8 mouse cellular contexts compared by ENCODE assay signal in the genomic region with DNA sequence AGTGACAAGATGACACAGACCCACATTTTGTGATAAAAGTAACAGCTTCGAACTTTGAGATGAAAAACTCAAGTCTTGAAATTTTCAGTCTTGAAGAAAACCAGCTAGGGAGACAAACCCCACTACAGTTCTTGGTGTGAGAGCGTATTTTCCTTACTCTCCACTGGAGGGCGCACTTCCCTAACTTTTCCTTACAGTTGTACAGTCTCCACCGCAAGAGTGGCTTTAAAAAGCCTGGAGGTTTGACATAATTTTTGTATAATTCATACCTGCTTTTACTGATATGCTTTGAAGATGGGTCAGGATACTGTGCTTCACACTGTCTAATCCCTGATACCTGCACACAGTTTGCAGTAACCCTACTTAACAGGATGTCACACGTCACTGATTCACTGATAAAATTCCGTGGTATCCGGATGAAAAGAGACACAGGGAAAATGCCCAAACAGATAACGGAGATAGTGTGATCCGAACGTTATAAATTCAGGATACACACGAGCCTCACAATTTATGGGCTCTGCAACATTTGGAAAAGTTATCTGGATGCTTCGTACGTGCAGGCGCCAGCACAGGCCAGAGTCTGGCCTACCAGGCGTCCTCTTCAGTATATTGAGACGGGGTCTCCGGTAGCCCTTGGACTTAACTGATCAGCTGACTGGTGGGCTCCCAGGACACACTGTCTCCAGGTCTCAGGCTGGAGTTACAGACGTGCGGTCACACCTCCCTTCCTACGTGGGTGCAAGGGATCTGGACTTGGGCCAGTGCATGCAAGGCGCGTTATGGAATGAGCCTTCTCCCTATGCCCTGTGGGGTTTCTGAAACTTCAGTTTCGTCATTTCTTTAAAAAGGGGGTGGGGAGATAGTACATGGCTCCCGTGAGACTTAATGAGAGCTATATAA.
DNase-seq lines count a peak whose midpoint lies in the region; ATAC-seq lines count a peak whose summit lies in the region.

No protein-coding gene starts in this region.

- no peak overlapping the region for H3K9ac ChIP-seq in stomach, embryonic 15.5 days

- no peak overlapping the region for H3K4me2 ChIP-seq in stomach, embryonic 15.5 days

- 0 out of 2 replicates have a peak, but pooled peaks cover 7% of the 10 kb centered on the region for H3K4me1 ChIP-seq in stomach, embryonic 15.5 days

- no peaks in the 10 kb centered on the region for H3K36me3 ChIP-seq in stomach, embryonic 15.5 days

- H3K27ac ChIP-seq in stomach, embryonic 15.5 days = no peak overlapping the region

- H3K27me3 ChIP-seq in stomach, embryonic 15.5 days (replicated peaks) = no peaks in the 10 kb centered on the region

- no peaks in the 10 kb centered on the region for H3K9me3 ChIP-seq in stomach, embryonic 15.5 days

- 0 out of 2 replicates have a peak, but pooled peaks have one; percentile 61 for ATAC-seq in megakaryocyte-erythroid progenitor cell, adult 5-6 weeks (replicated peaks; ENCODE audit: low FRiP score, low TSS enrichment, poor library complexity, severe bottlenecking)
- ATAC-seq in stomach, embryonic 15.5 days (ENCODE audit: insufficient read depth, low FRiP score, low read depth) = peak; percentile 27; the same call in 1 of the 2 replicates

- 60% methylated on average over 24 of the region's 24 CpGs for WGBS in large intestine, adult 2 months
- WGBS in stomach, embryonic 15.5 days = 51% methylated on average over 24 of the region's 24 CpGs

- H3K4me3 ChIP-seq in stomach, embryonic 15.5 days (replicated peaks) = no peak overlapping the region

- intact Hi-C loops in heart, postnatal 14 days (cut with DNase I) = loop anchor here (5.0 kb wide), 1 partner anchor 87 kb away; a partner anchor contains a TSS

- peak; percentile 21 to 56 for DNase-seq in heart, adult 9 months (ENCODE audit: low spot score in 2 of 2)
- DNase-seq in heart, adult 11 months = no peak
- peak; percentile 68 to 69 for DNase-seq in adrenal gland, adult 18-20 months (ENCODE audit: low spot score in 2 of 2)
- peak; percentile 69 for DNase-seq in embryo, embryonic 11.5 days (ENCODE audit: low read depth, low spot score)
- peak; percentile 72 to 81 for DNase-seq in heart, postnatal 14 days
- DNase-seq in large intestine, adult 2 months (ENCODE audit: low read depth, low spot score) = peak; percentile 39
